Mouse (Mus musculus) c-Kit-positive CD71-positive TER-119-positive erythroid progenitor cells, embryonic 14.5 days (primary cell): ENCODE measurements around the gene Lce1j.
"Not testable (repeated sequence)": the region's sequence is repeated elsewhere in the genome, so short reads cannot be mapped to it uniquely, and the experiment has no call there.

Experiments used
- DNase-seq: peaks from one replicate; pipeline ENCODE4 v3.0.0-alpha.2; 2013; ENCODE audit warnings: low spot score

Lce1j gene

GRCm38 (mm10) chr3:92790414-92790813, at the start of gene Lce1j:
Gene Lce1j, minus strand, starts transcription at chr3:92790514.
- no peak for DNase-seq

- no peak for DNase-seq
Measured at GRCm38 (mm10) chr3:92827108-92827507, 36.8 kb upstream of the Lce1j start, which contains the start of gene Kprp. Gene Kprp, minus strand, starts transcription at chr3:92827247.

GRCm38 (mm10) chr3:92825808-92826207, 35.5 kb upstream of the Lce1j start:
- DNase-seq = no peak

GRCm38 (mm10) chr3:92816036-92816435, 25.7 kb upstream of the Lce1j start:
- not testable (repeated sequence) for DNase-seq

GRCm38 (mm10) chr3:92815581-92815980, 25.3 kb upstream of the Lce1j start:
- DNase-seq = no peak

- DNase-seq = no peak
Measured at GRCm38 (mm10) chr3:92807791-92808190, 17.5 kb upstream of the Lce1j start, which contains the start of gene Lce1k. Gene Lce1k, minus strand, starts transcription at chr3:92807891.

GRCm38 (mm10) chr3:92778799-92779198, 11.5 kb downstream of the Lce1j start, which contains the start of gene Lce1i:
Gene Lce1i, minus strand, starts transcription at chr3:92778899.
- no peak for DNase-seq

GRCm38 (mm10) chr3:92771573-92771972, 18.7 kb downstream of the Lce1j start:
- DNase-seq = no peak

GRCm38 (mm10) chr3:92764965-92765364, 25.3 kb downstream of the Lce1j start, which contains the start of gene Lce1h:
Gene Lce1h, minus strand, starts transcription at chr3:92765065.
- DNase-seq = no peak

GRCm38 (mm10) chr3:92753197-92753596, 37.1 kb downstream of the Lce1j start:
- no peak for DNase-seq

GRCm38 (mm10) chr3:92752238-92752637, 38.1 kb downstream of the Lce1j start, which contains the start of gene Lce1g:
Gene Lce1g, minus strand, starts transcription at chr3:92752338.
- no peak for DNase-seq

GRCm38 (mm10) chr3:92738996-92739395, 51.3 kb downstream of the Lce1j start, which contains the start of gene Gm38119:
Gene Gm38119, minus strand, starts transcription at chr3:92739096.
- DNase-seq = no peak
